Mouse (Mus musculus) Patski (cell line): ENCODE measurements at regions not wholly inside any gene's neighbourhood (a gene's known extent, or its start where the extent isn't known, plus 50 kb on each side); places are given as distances from the start of the nearest gene placed in this dataset.

Experiments
- ATAC-seq: fragments of 100-300 bp; one replicate; pipeline ENCODE4 v1.8.0; 2021
- CTCF ChIA-PET: fragments of 350-600 bp; sonication (Branson Sonifier 250); formaldehyde crosslinking; loops from one replicate; lab custom pipeline; 2022; ENCODE audit warnings: inconsistent platforms; lab: Charles Lee
- POLR2A ChIA-PET: fragments of 350-600 bp; sonication (Branson Sonifier 250); formaldehyde crosslinking; loops from one replicate; lab custom pipeline; 2022; ENCODE audit warnings: antibody characterized with exemption, inconsistent platforms; lab: Charles Lee
- DNase-seq: peaks from one replicate; pipeline ENCODE4 v3.0.0-alpha.2; 2011; ENCODE audit warnings: low read depth, low spot score
- H3K27me3 ChIP-seq: fragments of 371-371 bp; one replicate; pipeline ENCODE4 v1.5.1; 2021
- CTCF ChIP-seq: fragments of 100-300 bp; IDR thresholded peaks from one replicate; pipeline ENCODE4 v1.5.1; 2021
- in situ Hi-C: fragments of 300-500 bp; cut with MboI; formaldehyde crosslinking; loops from 3 replicates; pipeline ENCODE4 v1.11.1; 2018; ENCODE audit warnings: low pct_unique_long_range_greater_than_20kb, mixed read lengths

- DNase-seq (no peak), ATAC-seq (no peak)
- no peaks in the 10 kb centered on the region for H3K27me3 ChIP-seq
- no peak for TF ChIP-seq CTCF
- in situ Hi-C loops: no loop called here
- ChIA-PET POLR2A (no interaction called here), CTCF (no interaction called here)
Measured at GRCm38 (mm10) chr13:97705926-97706325, 54.5 kb downstream of the Gm10260 start.

GRCm38 (mm10) chr13:97704541-97704940 is 55.9 kb downstream of the Gm10260 start:
- TF ChIP-seq CTCF: no peak

GRCm38 (mm10) chr13:97698967-97699366 is 61.5 kb downstream of the Gm10260 start:
- DNase-seq: no peak
- in situ Hi-C loops: no loop called here
- ChIA-PET POLR2A (no interaction called here), CTCF (interaction anchor here (0.8 to 1.4 kb wide), 3 partner anchors 10 to 23 kb away, joined by 3 to 5 read pairs (median 3); no protein-coding TSS in a partner anchor)
- no peak for ATAC-seq
- no peaks in the 10 kb centered on the region for H3K27me3 ChIP-seq
- TF ChIP-seq CTCF: no peak

More at GRCm38 (mm10) chr13:97704541-97704940, 55.9 kb downstream of the Gm10260 start:
- DNase-seq (no peak), ATAC-seq (no peak)
- in situ Hi-C loops: no loop called here
- H3K27me3 ChIP-seq: no peaks in the 10 kb centered on the region
- ChIA-PET CTCF (no interaction called here), POLR2A (no interaction called here)

GRCm38 (mm10) chr13:97698317-97698716 is 62.1 kb downstream of the Gm10260 start:
- CTCF ChIA-PET: no interaction called here
- H3K27me3 ChIP-seq: no peaks in the 10 kb centered on the region
- no peak for TF ChIP-seq CTCF
- ATAC-seq (no peak), DNase-seq (no peak)
- POLR2A ChIA-PET: no interaction called here
- in situ Hi-C loops: no loop called here

GRCm38 (mm10) chr13:97697262-97697661 is 63.2 kb downstream of the Gm10260 start:
- POLR2A ChIA-PET: interaction anchor here (0.6 kb wide), 1 partner anchor 244 kb away, joined by 5 read pairs; no protein-coding TSS in a partner anchor
- ATAC-seq: no peak
- CTCF ChIA-PET: no interaction called here
- H3K27me3 ChIP-seq: no peaks in the 10 kb centered on the region
- no peak for DNase-seq
- in situ Hi-C loops: no loop called here
- TF ChIP-seq CTCF: no peak

- no peak for ATAC-seq
- no peak for TF ChIP-seq CTCF
Measured at GRCm38 (mm10) chr13:97695022-97695421, 65.4 kb downstream of the Gm10260 start.

GRCm38 (mm10) chr13:97694356-97694990 is 66.0 kb downstream of the Gm10260 start:
- H3K27me3 ChIP-seq: no peaks in the 10 kb centered on the region
- ChIA-PET POLR2A (no interaction called here), CTCF (no interaction called here)
- in situ Hi-C loops: no loop called here
- no peak for TF ChIP-seq CTCF
- DNase-seq (no peak), ATAC-seq (no peak)

More at GRCm38 (mm10) chr13:97695022-97695421, 65.4 kb downstream of the Gm10260 start:
- POLR2A ChIA-PET: no interaction called here
- no peak for DNase-seq
- CTCF ChIA-PET: no interaction called here
- no peaks in the 10 kb centered on the region for H3K27me3 ChIP-seq
- in situ Hi-C loops: no loop called here

- ChIA-PET POLR2A (no interaction called here), CTCF (interaction anchor here (1.2 kb wide), 1 partner anchor 19 kb away, joined by 3 read pairs; no protein-coding TSS in a partner anchor)
- no peaks in the 10 kb centered on the region for H3K27me3 ChIP-seq
- no peak for TF ChIP-seq CTCF
- in situ Hi-C loops: no loop called here
- DNase-seq (no peak), ATAC-seq (no peak)
Measured at GRCm38 (mm10) chr13:97688310-97688886, 72.0 kb downstream of the Gm10260 start.

GRCm38 (mm10) chr13:97683836-97684235 is 76.6 kb downstream of the Gm10260 start:
- H3K27me3 ChIP-seq: no peaks in the 10 kb centered on the region
- in situ Hi-C loops: no loop called here
- CTCF ChIA-PET: interaction anchor here (0.8 to 2.2 kb wide), 2 partner anchors 13 to 16 kb away, joined by 3 to 5 read pairs; no protein-coding TSS in a partner anchor
- POLR2A ChIA-PET: no interaction called here
- TF ChIP-seq CTCF: no peak
- DNase-seq (no peak), ATAC-seq (no peak)

GRCm38 (mm10) chr13:97681228-97681987 is 79.0 kb downstream of the Gm10260 start:
- no peak for TF ChIP-seq CTCF
- ChIA-PET CTCF (no interaction called here), POLR2A (no interaction called here)
- no peak for DNase-seq
- no peak for ATAC-seq
- no peaks in the 10 kb centered on the region for H3K27me3 ChIP-seq
- in situ Hi-C loops: no loop called here
